Mouse (Mus musculus) lung, postnatal 0 days (tissue): ENCODE data around the gene Podxl.

ENCODE experiments used
- CTCF ChIP-seq: IDR thresholded peaks from 2 replicates; pipeline ENCODE4 v1.5.1; 2016; ENCODE audit warnings: antibody characterized with exemption, mild to moderate bottlenecking
- EP300 ChIP-seq: IDR thresholded peaks from 2 replicates; pipeline ENCODE4 v1.6.1; 2016; ENCODE audit warnings: antibody characterized with exemption, mild to moderate bottlenecking, control low read depth

- TF ChIP-seq CTCF (no peak), EP300 (no peak)
Measured at GRCm38 (mm10) chr6:31500260-31500659, 63.5 kb downstream of the Podxl start.
